Mouse (Mus musculus) 3134 (cell line): ENCODE data around the gene Tspan9.

ENCODE experiments used
- DNase-seq: peaks from one replicate; pipeline ENCODE4 v3.0.0-alpha.2; 2011; ENCODE audit warnings: low spot score; ENCODE audit not compliant: insufficient read length; ENCODE audit errors: extremely low read depth

The Tspan9 gene

GRCm38 (mm10) chr6:127991509-127992176, 151.8 kb downstream of the Tspan9 start:
- DNase-seq = peak; percentile 76

GRCm38 (mm10) chr6:127989624-127990212, 153.7 kb downstream of the Tspan9 start:
- no peak for DNase-seq

- no peak for DNase-seq
These were observed 154.4 kb downstream of the Tspan9 start for GRCm38 (mm10) chr6:127988944-127989494.

GRCm38 (mm10) chr6:127987374-127987773, 156.0 kb downstream of the Tspan9 start:
- DNase-seq = no peak

GRCm38 (mm10) chr6:127986357-127986756, 157.0 kb downstream of the Tspan9 start:
- no peak for DNase-seq

GRCm38 (mm10) chr6:127981176-127981575, 162.2 kb downstream of the Tspan9 start:
- no peak for DNase-seq

- DNase-seq = no peak
These were observed 162.9 kb downstream of the Tspan9 start for GRCm38 (mm10) chr6:127980381-127981045.

GRCm38 (mm10) chr6:127979831-127980230, 163.6 kb downstream of the Tspan9 start:
- no peak for DNase-seq

GRCm38 (mm10) chr6:127978941-127979340, 164.5 kb downstream of the Tspan9 start:
- DNase-seq = no peak

- DNase-seq = no peak
These were observed 166.7 kb downstream of the Tspan9 start for GRCm38 (mm10) chr6:127976695-127977094.

- peak; percentile 74 for DNase-seq
These were observed 169.4 kb downstream of the Tspan9 start for GRCm38 (mm10) chr6:127974000-127974399.

- DNase-seq = no peak
These were observed 169.8 kb downstream of the Tspan9 start for GRCm38 (mm10) chr6:127973553-127973952.

GRCm38 (mm10) chr6:127971931-127972330, 171.5 kb downstream of the Tspan9 start:
- peak; percentile 32 for DNase-seq

GRCm38 (mm10) chr6:127970848-127971247, 172.5 kb downstream of the Tspan9 start:
- DNase-seq = no peak

- peak; percentile 35 for DNase-seq
These were observed 173.3 kb downstream of the Tspan9 start for GRCm38 (mm10) chr6:127970120-127970519.

- no peak for DNase-seq
These were observed 173.7 kb downstream of the Tspan9 start for GRCm38 (mm10) chr6:127969709-127970108.

- no peak for DNase-seq
These were observed 177.9 kb downstream of the Tspan9 start for GRCm38 (mm10) chr6:127965497-127965896.

GRCm38 (mm10) chr6:127960203-127960602, 183.2 kb downstream of the Tspan9 start:
- no peak for DNase-seq

GRCm38 (mm10) chr6:127956172-127956571, 187.2 kb downstream of the Tspan9 start:
- no peak for DNase-seq

GRCm38 (mm10) chr6:127953071-127953470, 190.3 kb downstream of the Tspan9 start:
- peak; percentile 62 for DNase-seq

GRCm38 (mm10) chr6:127949885-127950284, 193.5 kb downstream of the Tspan9 start:
- DNase-seq = peak; percentile 56

- no peak for DNase-seq
These were observed 194.7 kb downstream of the Tspan9 start for GRCm38 (mm10) chr6:127948656-127949055.
